25 mouse cellular contexts compared by ENCODE assay signal in the genomic region with DNA sequence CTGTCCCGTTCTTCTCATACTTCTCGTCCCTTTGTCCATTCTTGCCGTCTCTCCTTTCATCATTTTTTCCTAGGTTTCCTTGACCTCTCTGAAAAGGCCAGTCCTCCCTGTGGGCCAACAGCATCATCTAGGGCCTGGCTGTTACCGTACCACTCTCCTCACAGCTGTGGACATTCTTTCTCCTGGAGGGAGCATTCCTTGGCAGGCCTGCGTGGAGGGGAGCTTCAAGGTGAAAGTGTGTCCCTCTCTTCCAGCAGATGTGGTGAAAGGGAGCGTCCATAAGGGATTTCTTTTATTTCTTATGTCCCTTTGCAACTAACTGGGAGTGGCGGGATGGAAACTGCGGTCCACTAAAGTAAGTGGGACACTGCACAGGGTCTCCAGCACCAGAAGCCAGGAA.
DNase-seq lines count a peak whose midpoint lies in the region; ATAC-seq lines count a peak whose summit lies in the region.
"Had no signal": no experiment of that assay in that cellular context is flagged by ENCODE, and none has a peak within 500 bp of the region (broad histone marks: within the 10 kb centered on the region; RNA-seq: fewer than 3 reads in every experiment).

No protein-coding gene starts in this region.

- H3K27ac ChIP-seq in heart, embryonic 13.5 days (replicated peaks), result peak overlapping the region; percentile 9; the same call in 1 of the 2 replicates
- H3K27ac ChIP-seq in heart, embryonic 16.5 days (ENCODE audit: low read length), result peak overlapping the region; percentile 44
- no peak overlapping the region for H3K27ac ChIP-seq in heart, embryonic 12.5 days (ENCODE audit: poor library complexity, severe bottlenecking)
- H3K27ac ChIP-seq: embryonic facial prominence, embryonic 10.5 days; embryonic facial prominence, embryonic 12.5 days; forebrain, embryonic 13.5 days had no signal

- ATAC-seq in heart, embryonic 13.5 days (ENCODE audit: extremely low read depth, insufficient number of reproducible peaks, low FRiP score, low TSS enrichment), result no peak
- ATAC-seq in heart, embryonic 16.5 days (replicated peaks; ENCODE audit: extremely low read depth, insufficient read depth, low FRiP score), result no peak
- no peak for ATAC-seq in heart, embryonic 12.5 days (ENCODE audit: insufficient number of reproducible peaks, low FRiP score)
- ATAC-seq: activated CD4-positive, CD25-positive, alpha-beta regulatory T cell, adult 4 months; CD4-positive, CD25-positive, alpha-beta regulatory T cell, adult 4 months; forebrain, embryonic 13.5 days; Patski had no signal

- H3K36me3 ChIP-seq in heart, embryonic 13.5 days, result no peaks in the 10 kb centered on the region
- H3K36me3 ChIP-seq in heart, embryonic 16.5 days (ENCODE audit: control insufficient read depth, insufficient read depth), result no peaks in the 10 kb centered on the region
- no peaks in the 10 kb centered on the region for H3K36me3 ChIP-seq in heart, embryonic 12.5 days
- H3K36me3 ChIP-seq: embryonic facial prominence, embryonic 10.5 days; embryonic facial prominence, embryonic 12.5 days; G1E had no signal

- H3K4me3 ChIP-seq in heart, embryonic 13.5 days, result no peak overlapping the region
- H3K4me3 ChIP-seq in heart, embryonic 16.5 days (ENCODE audit: low read length), result no peak overlapping the region
- no peak overlapping the region for H3K4me3 ChIP-seq in heart, embryonic 12.5 days
- H3K4me3 ChIP-seq: embryonic facial prominence, embryonic 10.5 days; embryonic facial prominence, embryonic 12.5 days; forebrain, embryonic 13.5 days had no signal

- peaks cover 53% of the 10 kb centered on the region for H3K4me1 ChIP-seq in heart, embryonic 13.5 days
- peaks cover 25% of the 10 kb centered on the region for H3K4me1 ChIP-seq in heart, embryonic 16.5 days (ENCODE audit: control insufficient read depth, insufficient read depth, low read length)
- peaks cover 40% of the 10 kb centered on the region for H3K4me1 ChIP-seq in heart, embryonic 12.5 days (replicated peaks)
- H3K4me1 ChIP-seq: embryonic facial prominence, embryonic 10.5 days; embryonic facial prominence, embryonic 12.5 days; forebrain, embryonic 13.5 days had no signal

- 71% methylated on average over 8 of the region's 8 CpGs for WGBS in heart, embryonic 13.5 days
- 73% methylated on average over 8 of the region's 8 CpGs for WGBS in heart, embryonic 16.5 days
- WGBS in heart, embryonic 12.5 days, result 69% methylated on average over 8 of the region's 8 CpGs

- intact Hi-C loops in heart, postnatal 14 days (cut with DNase I), result no loop called here

- peak; percentile 77 for DNase-seq in heart, adult 11 months
- no peak for DNase-seq in heart, adult 9 months (ENCODE audit: low spot score in 2 of 2)
- no peak for DNase-seq in heart, adult 18-20 months
- DNase-seq in heart, postnatal 14 days, result no peak
- peak; percentile 25 for DNase-seq in heart, postnatal 4 days
- DNase-seq: adrenal gland, adult 8-10 months; adrenal gland, postnatal 14 days; adrenal gland, postnatal 36 days; B cell, adult 2 months; cerebellum, adult 11-12 months; cerebellum, adult 2 months; cerebellum, adult 9-10 months; cerebellum, postnatal 10 days; cerebellum, postnatal 25 days had no signal

- H3K4me2 ChIP-seq in heart, embryonic 13.5 days, result no peak overlapping the region
- H3K4me2 ChIP-seq in heart, embryonic 16.5 days (ENCODE audit: low read depth, low read length), result no peak overlapping the region
- H3K4me2 ChIP-seq in heart, embryonic 12.5 days, result no peak overlapping the region
- H3K4me2 ChIP-seq: embryonic facial prominence, embryonic 12.5 days; forebrain, embryonic 13.5 days had no signal

- H3K9ac ChIP-seq in heart, embryonic 13.5 days, result no peak overlapping the region
- no peak overlapping the region for H3K9ac ChIP-seq in heart, embryonic 16.5 days (ENCODE audit: low read length)
- no peak overlapping the region for H3K9ac ChIP-seq in heart, embryonic 12.5 days
- H3K9ac ChIP-seq: embryonic facial prominence, embryonic 12.5 days; forebrain, embryonic 13.5 days had no signal

- 0 out of 2 replicates have a peak, but pooled peaks cover 6% of the 10 kb centered on the region for H3K9me3 ChIP-seq in heart, embryonic 13.5 days
- H3K9me3 ChIP-seq in heart, embryonic 16.5 days (replicated peaks; ENCODE audit: control insufficient read depth, low read length), result no peaks in the 10 kb centered on the region
- H3K9me3 ChIP-seq in heart, embryonic 12.5 days (replicated peaks), result peaks cover 6% of the 10 kb centered on the region
- H3K9me3 ChIP-seq: embryonic facial prominence, embryonic 12.5 days; forebrain, embryonic 13.5 days; G1E had no signal

- no peaks in the 10 kb centered on the region for H3K27me3 ChIP-seq in heart, embryonic 13.5 days (replicated peaks)
- no peaks in the 10 kb centered on the region for H3K27me3 ChIP-seq in heart, embryonic 16.5 days (ENCODE audit: control insufficient read depth, insufficient read depth, low read length)
- no peaks in the 10 kb centered on the region for H3K27me3 ChIP-seq in heart, embryonic 12.5 days (replicated peaks)
- H3K27me3 ChIP-seq: CH12.LX; embryonic facial prominence, embryonic 12.5 days; forebrain, embryonic 13.5 days had no signal

Comparison
In these comparisons a context has a peak if more than half of its experiments do, and no peak if none do; other contexts are left out.
1. DNase-seq: peak in heart, adult 11 months (single experiment) and heart, postnatal 4 days (single experiment); none in heart, adult 9 months (0 of 2), heart, adult 18-20 months (0 of 2) and heart, postnatal 14 days (0 of 2).